Mouse (Mus musculus) fat pad, adult 2 months (tissue): Measurements from ENCODE around the gene Klhl26.

ENCODE experiments used
- DNase-seq: peaks from one replicate; pipeline ENCODE4 v3.0.0-alpha.2; 2011; ENCODE audit warnings: low read depth, low spot score; ENCODE audit errors: extremely low read depth

Gene Klhl26

GRCm38 (mm10) chr8:70414310-70414946 is 62.3 kb downstream of the Klhl26 start:
- DNase-seq, result no peak

GRCm38 (mm10) chr8:70410281-70410680 is 66.5 kb downstream of the Klhl26 start:
- no peak for DNase-seq

GRCm38 (mm10) chr8:70409455-70409871 is 67.3 kb downstream of the Klhl26 start:
- no peak for DNase-seq

- no peak for DNase-seq
Observed at GRCm38 (mm10) chr8:70409019-70409418, 67.7 kb downstream of the Klhl26 start.

- no peak for DNase-seq
Observed at GRCm38 (mm10) chr8:70408301-70408700, 68.5 kb downstream of the Klhl26 start.

- no peak for DNase-seq
Observed at GRCm38 (mm10) chr8:70406427-70407069, 70.2 kb downstream of the Klhl26 start.

- no peak for DNase-seq
Observed at GRCm38 (mm10) chr8:70405189-70405588, 71.6 kb downstream of the Klhl26 start.

- no peak for DNase-seq
Observed at GRCm38 (mm10) chr8:70404212-70404611, 72.6 kb downstream of the Klhl26 start.
